Mouse (Mus musculus) adrenal gland, adult 2 months (tissue): ENCODE data around the gene Fxyd1. TPM values are rescaled to one million over a fixed set of nuclear protein-coding genes. Genes with fewer than 3 reads are reported as not detected.

ENCODE experiments used
- DNase-seq: peaks from one replicate; pipeline ENCODE4 v3.0.0; 2021
- polyA plus RNA-seq: library from polyadenylated mRNA; depleted of rRNA; stranded (reverse); fragments of >200 nt; gene quantifications from 2 replicates; pipeline ENCODE4 v1.2.3, GENCODE M21; 2012
- total RNA-seq, 2 experiments: library from RNA; stranded (reverse); gene quantifications; 2 replicates each; pipeline ENCODE4 v1.2.3; 2021

The Fxyd1 gene
- total and polyA plus RNA-seq, 3 experiments, result 307 to 480 (median 317) TPM

- no peak for DNase-seq
These were observed 21.0 kb upstream of the Fxyd1 start for GRCm38 (mm10) chr7:31077885-31078445.

DNA sequence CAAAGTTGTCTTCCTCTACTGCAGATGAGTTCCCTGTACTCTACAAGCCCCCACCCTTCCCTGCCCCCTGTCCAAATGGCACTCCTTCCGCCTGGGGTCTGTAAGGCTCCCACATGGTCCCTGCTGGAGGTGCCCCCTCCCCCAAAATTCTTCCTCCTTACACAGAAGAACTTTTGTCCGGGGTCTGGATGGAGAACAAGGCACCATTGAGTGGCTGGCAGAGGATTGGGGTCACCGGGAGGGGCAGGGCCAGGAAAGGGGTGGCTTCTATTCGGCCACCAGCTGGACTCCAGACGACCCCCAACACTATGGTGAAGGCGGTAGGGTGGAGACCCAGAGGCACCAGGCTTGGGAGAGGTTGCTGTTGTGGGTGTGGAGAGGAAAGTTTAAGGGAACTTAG lies 20.5 kb upstream of the Fxyd1 start:
- no peak for DNase-seq

DNA sequence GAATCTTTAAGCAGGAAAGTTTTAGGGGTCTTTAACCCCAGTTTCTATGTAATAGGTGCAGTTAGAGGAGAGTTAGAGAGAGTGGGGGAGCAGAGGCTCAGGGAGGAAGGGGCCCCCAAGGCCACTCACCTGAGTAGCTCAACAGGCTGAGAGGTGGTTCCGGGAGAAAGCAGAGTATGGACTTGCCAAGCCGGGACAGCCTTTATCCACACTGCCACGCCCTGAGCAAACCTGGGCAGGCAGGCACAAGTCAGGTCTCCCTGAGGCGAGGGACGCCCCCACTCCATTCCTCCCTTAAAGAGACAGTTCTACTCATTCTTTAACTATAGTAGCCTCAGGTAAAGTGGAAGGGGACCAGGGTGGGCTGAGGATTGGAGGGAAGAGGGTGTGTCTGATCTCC lies 19.5 kb upstream of the Fxyd1 start, which contains the start of gene Fxyd3:
Fxyd3 (minus strand) TSS at position 213 of the 400 bp plus-strand sequence.
- no peak for DNase-seq

DNA sequence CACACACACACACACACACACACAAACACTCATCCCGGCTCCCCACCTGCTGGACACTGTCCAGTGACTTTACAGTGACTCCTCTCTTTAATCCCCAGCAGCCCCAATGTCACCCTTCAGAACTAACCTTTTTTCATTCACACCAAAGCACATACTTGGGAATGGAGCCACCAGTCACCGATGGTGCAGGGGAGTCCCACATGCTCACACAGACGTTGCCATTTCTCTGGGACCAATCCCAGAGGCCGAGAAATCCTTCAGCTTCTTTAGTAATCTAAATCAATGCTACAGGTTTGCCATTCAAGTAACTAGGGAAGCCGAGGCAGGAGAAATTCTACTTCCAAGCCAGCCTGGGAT lies 17.7 kb upstream of the Fxyd1 start:
- DNase-seq, result no peak

DNA sequence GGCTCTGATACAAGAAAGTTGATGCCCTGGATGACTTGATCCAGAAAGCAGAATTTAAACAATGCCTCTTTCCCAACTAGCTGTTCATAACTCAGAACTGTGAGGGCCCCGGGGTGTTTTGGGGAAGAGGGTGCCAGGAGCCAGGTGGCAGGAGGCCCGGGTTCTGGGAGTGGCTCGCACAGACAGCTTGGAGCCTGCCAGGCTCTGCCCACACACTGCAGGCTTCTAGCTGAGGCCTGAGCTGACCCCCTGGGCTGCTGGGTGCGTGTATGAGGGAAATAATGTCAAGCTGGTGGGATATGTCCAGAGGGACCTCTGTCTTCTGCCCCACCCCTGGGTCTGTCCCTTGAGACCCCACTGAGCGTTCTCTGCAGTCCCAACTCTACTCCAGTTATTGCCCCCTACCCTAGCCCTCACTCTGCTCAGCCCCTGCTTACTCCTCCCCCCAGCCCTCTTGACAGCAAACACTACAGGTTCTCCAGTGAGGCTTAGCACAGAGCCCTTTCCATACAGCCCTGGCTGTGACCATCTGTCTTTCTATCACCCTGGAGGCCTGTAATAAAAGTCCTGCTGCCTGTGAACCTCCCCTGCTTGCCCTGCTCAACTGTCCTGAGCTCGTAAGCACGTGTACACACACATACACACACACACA lies 17.2 kb upstream of the Fxyd1 start:
- DNase-seq, result peak; percentile 17

- no peak for DNase-seq
These were observed 16.5 kb upstream of the Fxyd1 start for GRCm38 (mm10) chr7:31073546-31073945.

GRCm38 (mm10) chr7:31072326-31072725 lies 15.3 kb upstream of the Fxyd1 start:
- DNase-seq, result no peak

DNA sequence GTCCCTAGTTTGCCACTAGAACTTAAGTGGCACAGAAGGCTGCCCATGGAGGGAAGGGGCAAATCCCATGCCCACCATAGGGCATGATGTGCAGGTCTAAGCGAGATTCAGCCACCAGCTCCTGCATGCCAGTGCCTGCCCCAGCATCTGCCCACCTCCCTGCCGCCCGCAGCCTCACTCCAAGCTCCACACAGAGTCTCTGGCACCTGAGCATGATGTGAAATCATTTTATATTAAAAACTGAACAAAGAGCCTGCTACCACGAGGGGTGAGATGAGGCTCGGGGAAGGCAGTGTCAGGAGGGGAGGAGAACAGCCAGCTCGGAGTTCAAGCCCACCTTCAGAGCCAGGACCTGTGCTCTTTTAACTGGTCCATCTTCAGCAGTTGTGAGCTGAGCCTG lies 13.3 kb upstream of the Fxyd1 start:
- no peak for DNase-seq

DNA sequence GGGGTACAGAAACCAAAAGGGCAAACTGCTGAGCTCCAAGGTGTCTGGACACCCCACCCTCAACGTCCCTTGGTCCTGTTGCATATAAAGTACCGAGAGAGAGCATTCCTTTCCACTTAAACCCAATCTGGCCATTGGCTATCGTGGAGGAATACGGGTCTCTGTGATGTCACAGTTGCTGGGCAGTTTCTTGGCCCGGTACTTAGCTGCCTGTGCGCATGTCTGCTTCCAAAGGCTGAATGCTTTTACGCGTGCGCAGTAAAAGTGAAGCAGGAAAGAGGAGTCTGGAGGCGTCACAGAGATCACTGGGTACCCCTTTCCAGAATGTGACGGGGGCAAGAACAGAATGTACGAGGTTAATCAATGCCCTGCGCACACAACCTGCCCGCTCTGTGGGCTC lies 12.5 kb upstream of the Fxyd1 start:
- DNase-seq, result no peak

DNA sequence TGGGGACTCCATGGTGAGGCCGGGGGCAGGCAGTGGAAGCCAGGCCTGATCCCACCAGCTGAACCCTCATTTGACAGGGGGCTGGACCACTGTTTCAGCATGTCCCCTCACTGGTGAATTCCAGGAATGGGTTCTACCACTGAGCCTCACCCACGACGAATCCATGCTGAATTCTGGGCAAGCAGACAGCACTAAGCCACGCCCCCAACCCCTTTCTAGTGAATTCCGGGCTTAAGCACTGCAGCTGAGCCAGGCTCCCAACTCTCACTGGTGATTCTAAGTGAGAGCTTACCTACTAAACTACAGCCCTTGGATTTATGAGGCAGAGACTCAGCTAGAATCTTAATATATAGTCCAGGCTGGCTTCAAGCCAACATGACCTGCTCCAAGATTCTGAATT lies 10.8 kb upstream of the Fxyd1 start:
- DNase-seq, result no peak

- no peak for DNase-seq
These were observed 6.1 kb upstream of the Fxyd1 start for GRCm38 (mm10) chr7:31063074-31063560.

DNA sequence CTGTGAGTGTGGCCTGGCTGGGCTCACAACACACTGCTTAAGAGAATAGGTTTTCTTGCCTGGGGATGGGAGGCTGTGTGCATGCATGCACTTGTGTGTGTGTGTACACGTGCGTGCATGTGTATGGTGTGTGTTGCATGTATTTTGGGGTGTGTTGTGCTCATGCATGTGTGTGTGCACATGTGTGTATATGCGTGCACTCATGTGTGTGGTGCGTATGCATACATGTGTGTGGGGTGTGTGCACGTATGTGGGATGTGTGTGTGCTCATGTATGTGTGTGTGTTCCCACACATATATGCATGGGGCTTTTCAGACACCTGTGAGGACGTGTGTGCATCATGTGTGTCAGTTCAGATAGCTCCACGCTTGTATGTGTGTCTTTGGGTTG lies 3.6 kb upstream of the Fxyd1 start:
- DNase-seq, result no peak

DNA sequence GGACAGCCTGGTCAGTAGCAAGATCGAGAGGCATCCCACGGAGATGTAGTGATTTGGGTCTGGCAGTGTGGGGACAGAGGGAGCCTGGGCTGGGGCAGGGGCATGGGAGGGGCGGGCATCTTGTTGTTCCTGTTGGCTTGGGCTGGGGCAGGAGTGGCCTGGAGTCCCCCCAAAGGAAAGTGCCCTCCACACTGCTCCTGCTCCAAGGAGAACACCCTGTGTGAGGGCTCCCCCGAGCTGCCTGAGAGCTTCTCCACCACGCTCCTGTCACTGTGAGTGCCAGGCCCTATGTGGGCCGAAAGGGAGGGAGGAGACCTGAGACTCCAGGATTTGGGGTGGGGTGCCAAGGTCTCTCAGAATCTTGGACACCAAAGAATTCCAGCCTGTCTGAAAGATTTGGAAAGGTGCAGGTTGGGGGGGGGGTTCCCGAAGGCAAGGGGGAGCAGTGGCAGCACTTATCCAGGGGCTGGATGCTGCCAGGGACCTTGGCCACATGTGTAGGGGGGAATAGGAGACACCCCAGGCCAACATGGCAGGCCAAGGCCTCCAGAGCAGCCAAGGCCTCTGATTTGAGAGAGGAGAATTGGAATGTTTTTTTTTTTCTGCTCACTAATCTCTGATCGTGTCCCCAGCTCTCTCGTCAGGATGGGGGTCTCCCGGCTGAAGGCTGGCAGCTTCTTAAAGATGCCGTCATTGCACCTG lies 3.1 kb upstream of the Fxyd1 start:
- no peak for DNase-seq

- DNase-seq, result peak; percentile 90
These were observed 2.1 kb upstream of the Fxyd1 start, which contains the start of gene Lgi4 for GRCm38 (mm10) chr7:31059108-31059507. TSS of gene Lgi4 (plus strand) at chr7:31059342.

DNA sequence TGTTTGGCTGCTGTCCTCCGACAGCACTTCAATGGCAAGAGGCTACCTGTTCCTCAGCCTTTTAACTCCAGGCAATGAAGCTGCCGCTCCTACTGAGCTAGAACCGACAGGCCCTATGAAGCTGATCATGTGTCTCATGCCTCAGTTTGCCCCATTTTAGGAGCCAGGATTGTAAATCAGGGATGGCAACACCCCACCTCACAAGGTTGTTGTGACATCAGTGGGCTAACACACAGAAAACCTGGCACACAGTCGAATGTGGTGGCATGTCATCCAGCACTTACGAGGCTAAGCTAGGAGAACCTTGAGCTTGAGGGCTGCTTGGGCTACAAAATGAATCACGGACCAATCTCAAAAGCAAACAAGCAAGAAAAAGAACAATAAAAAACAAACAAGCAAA lies 1.2 kb upstream of the Fxyd1 start:
- peak; percentile 65 for DNase-seq

DNA sequence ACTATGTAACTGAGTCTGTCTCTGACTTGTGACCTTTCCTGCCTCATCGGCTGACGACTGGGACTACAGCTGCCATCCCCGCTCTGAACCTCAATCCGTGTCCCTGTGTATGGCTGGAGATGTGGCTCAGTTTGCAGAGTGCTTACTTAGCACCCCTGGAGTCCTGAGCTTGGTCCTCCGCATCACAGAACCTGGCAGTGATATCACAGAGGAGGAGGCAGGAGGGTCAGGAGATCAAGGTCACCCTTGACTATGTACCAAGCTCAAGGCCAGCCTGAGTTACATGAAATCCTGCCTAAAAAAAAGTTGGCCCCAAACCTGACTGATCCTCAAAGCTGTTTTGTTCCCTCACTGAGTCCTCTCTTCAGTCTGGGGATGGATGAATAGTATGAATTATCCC lies 731 bp upstream of the Fxyd1 start:
- peak; percentile 60 for DNase-seq

DNA sequence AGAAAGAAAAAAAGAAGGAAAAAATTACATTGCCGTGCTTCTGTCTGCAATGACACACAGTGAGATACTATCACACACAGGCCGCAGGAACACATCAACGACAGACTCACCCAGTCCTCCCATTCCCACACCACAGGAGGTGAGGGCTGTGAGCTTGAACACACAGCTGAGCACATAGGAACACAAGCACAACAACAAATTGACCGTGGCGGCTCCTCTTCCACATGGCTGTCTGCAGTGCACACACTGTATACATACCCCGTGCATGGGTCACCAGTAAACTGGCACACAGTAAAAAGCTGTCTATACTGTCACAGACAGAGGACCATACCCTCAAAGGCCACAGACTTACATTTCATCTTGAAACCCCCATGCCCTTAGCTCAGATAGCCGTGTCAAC lies 551 bp downstream of the Fxyd1 start:
- DNase-seq, result peak; percentile 26

DNA sequence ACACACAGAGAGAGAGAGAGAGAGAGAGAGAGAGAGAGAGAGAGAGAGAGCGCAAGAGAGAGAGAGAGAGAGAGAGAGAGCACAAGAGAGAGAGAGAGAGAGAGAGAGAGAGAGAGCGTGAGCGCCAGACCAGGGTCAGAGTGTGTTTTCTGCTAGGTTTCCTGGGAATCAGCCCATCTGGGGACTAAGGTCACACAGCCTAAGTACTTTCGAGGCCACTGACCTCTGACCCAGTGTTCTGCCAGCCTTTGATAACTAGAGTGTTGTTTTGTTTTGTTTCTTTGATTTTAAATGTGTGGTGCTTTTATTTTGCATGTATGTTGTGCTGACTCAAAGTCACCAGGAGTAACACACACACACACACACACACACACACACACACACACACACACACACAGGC lies 1.1 kb downstream of the Fxyd1 start:
- peak; percentile 61 for DNase-seq

DNA sequence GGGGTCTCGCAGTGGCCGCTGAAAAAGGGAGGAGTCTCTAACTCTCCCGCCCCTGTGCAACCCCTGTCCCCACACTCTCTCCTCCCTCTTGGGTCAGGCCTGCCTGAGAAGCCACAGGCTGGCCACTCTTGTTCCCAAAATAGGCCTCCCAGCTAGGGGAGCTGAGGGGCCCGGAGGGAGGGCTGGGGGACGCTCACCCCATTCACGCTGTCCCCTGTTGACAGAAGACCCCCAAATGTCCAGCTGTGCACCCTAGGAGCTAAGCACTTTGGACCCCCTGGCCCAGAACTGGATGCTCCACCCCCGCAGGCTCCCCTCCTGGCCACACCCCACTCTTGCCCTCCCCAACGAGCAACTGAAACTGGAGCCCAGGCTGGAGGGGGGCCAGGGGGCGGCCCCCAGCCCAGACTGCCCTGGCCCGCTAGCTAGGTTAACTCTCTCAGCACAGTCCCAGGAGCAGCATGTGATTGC lies 1.6 kb downstream of the Fxyd1 start:
- peak; percentile 88 for DNase-seq

GRCm38 (mm10) chr7:31054661-31055320 lies 2.2 kb downstream of the Fxyd1 start:
- DNase-seq, result peak; percentile 64

DNA sequence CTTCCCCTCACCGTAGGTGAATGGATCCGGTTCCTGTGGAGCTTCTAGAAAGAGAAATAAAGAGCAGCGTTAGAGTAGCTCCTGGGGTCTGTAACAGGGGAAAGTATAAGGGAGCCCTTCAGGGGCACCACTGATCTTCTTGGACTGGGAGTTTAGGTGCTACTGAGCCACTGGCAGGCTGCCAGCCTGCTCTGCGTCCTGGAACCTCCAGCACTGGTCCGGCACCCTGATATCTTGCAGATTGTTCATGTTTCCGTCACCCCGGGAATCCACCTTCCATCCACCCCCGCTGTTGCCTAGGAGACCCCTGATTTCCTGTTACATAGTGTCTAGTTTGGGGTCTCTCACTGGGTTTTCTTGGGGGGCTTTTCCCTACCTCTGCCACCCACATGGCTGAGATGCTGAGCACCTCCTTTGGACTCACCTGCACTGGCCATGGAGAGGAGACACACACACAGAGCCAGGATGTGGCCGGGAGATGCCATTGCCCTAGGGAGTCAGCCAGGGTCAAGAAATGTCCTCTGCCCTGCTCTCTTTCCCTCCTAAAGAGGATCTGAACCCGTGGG lies 3.0 kb downstream of the Fxyd1 start:
- no peak for DNase-seq
